Mouse (Mus musculus): ENCODE data around the gene Crisp1.

Crisp1 gene

GRCm38 (mm10) chr17:40319062-40319461, at the start of gene Crisp1:
Gene Crisp1 (minus strand): TSS chr17:40319207.
- WGBS, result 79% methylated on average over 2 of the region's 2 CpGs

GRCm38 (mm10) chr17:40342497-40343009, 23.5 kb upstream of the Crisp1 start:
- WGBS, result 67% methylated on average over 3 of the region's 3 CpGs

GRCm38 (mm10) chr17:40285435-40285834, 33.6 kb downstream of the Crisp1 start:
- 58% methylated on average over 2 of the region's 2 CpGs for WGBS

- WGBS, result 27% methylated on average over 1 of the region's 1 CpGs
Measured at GRCm38 (mm10) chr17:40275519-40275918, 43.5 kb downstream of the Crisp1 start.

GRCm38 (mm10) chr17:40274906-40275470, 44.0 kb downstream of the Crisp1 start:
- 29% methylated on average over 1 of the region's 1 CpGs for WGBS

- 86% methylated on average over 1 of the region's 1 CpGs for WGBS
Measured at GRCm38 (mm10) chr17:40252487-40252886, 66.5 kb downstream of the Crisp1 start.

Measured in cerebral cortex, adult 2 months (tissue).